ENCODE assay signal across 22 mouse cellular contexts in genomic region chr9:7851841-7852240, GRCm38 (mm10).
"Had no signal": no experiment of that assay in that cellular context is flagged by ENCODE, and none has a peak within 500 bp of the region (broad histone marks: within the 10 kb centered on the region; RNA-seq: fewer than 3 reads in every experiment).

No protein-coding gene starts in this region.

- H3K9ac ChIP-seq: heart, embryonic 12.5 days; hindbrain, embryonic 13.5 days; hindbrain, embryonic 15.5 days; kidney, embryonic 15.5 days; limb, embryonic 12.5 days; liver, embryonic 13.5 days had no signal

- H3K27ac ChIP-seq: hindbrain, embryonic 13.5 days; hindbrain, embryonic 15.5 days; hindbrain, postnatal 0 days; kidney, embryonic 15.5 days; kidney, postnatal 0 days; limb, embryonic 10.5 days; limb, embryonic 12.5 days; liver, embryonic 13.5 days had no signal

- H3K4me1 ChIP-seq: hindbrain, embryonic 13.5 days; hindbrain, embryonic 15.5 days; kidney, embryonic 15.5 days; limb, embryonic 10.5 days; limb, embryonic 12.5 days had no signal

- H3K4me2 ChIP-seq: heart, embryonic 12.5 days; hindbrain, embryonic 13.5 days; hindbrain, embryonic 15.5 days; kidney, embryonic 15.5 days; limb, embryonic 12.5 days; liver, embryonic 11.5 days; liver, embryonic 13.5 days had no signal

- H3K4me3 ChIP-seq: heart, embryonic 12.5 days; hindbrain, embryonic 13.5 days; hindbrain, embryonic 15.5 days; kidney, embryonic 15.5 days; limb, embryonic 10.5 days; limb, embryonic 12.5 days; liver, embryonic 13.5 days had no signal

- H3K9me3 ChIP-seq: heart, embryonic 12.5 days; hindbrain, embryonic 13.5 days; hindbrain, embryonic 15.5 days; kidney, embryonic 15.5 days; limb, embryonic 10.5 days; limb, embryonic 12.5 days; liver, embryonic 13.5 days had no signal

- H3K36me3 ChIP-seq: hindbrain, embryonic 13.5 days; hindbrain, embryonic 15.5 days had no signal

- H3K27me3 ChIP-seq: heart, embryonic 12.5 days; hindbrain, embryonic 13.5 days; hindbrain, embryonic 15.5 days; kidney, embryonic 15.5 days; limb, embryonic 12.5 days; liver, embryonic 13.5 days had no signal

- DNase-seq: gastrocnemius, postnatal 14 days; gastrocnemius, postnatal 36 days; heart, adult 18-20 months; heart, postnatal 10 days; kidney, adult 11 months; kidney, adult 2 months; kidney, adult 9 months; kidney, postnatal 14 days; kidney, postnatal 36 days; layer of hippocampus, adult 9-11 months; layer of hippocampus, postnatal 36 days; liver; liver, embryonic 13.5 days had no signal

- ATAC-seq: hindbrain, postnatal 0 days had no signal
